Mouse (Mus musculus) stomach, embryonic 16.5 days (tissue): ENCODE data around the gene B3galt4. TPM values are rescaled to one million over a fixed set of nuclear protein-coding genes. Genes with fewer than 3 reads are reported as not detected.

Experiments used
- ATAC-seq: fragments of 200-750 bp; cut with Nextera tagmentation; 2 replicates; pipeline ENCODE4 v1.8.0; 2017; ENCODE audit warnings: moderate number of reproducible peaks, moderate TSS enrichment; ENCODE audit not compliant: insufficient read depth, low FRiP score
- H3K27ac ChIP-seq: fragments of 300-500 bp; sonication (generic); 2 replicates; pipeline ENCODE4 v1.5.1; 2014; ENCODE audit warnings: low read length
- H3K27me3 ChIP-seq: fragments of 300-500 bp; sonication (generic); 2 replicates; pipeline ENCODE4 v1.6.1; 2014; ENCODE audit warnings: low read length, control low read depth, mixed read lengths; ENCODE audit not compliant: control insufficient read depth, insufficient read depth
- H3K36me3 ChIP-seq: fragments of 300-500 bp; sonication (generic); 2 replicates; pipeline ENCODE4 v1.6.1; 2014; ENCODE audit warnings: low read length; ENCODE audit not compliant: control insufficient read depth, insufficient read depth
- H3K4me1 ChIP-seq: fragments of 300-500 bp; sonication (generic); 2 replicates; pipeline ENCODE4 v1.6.1; 2014; ENCODE audit warnings: low read length, control low read depth, mixed read lengths; ENCODE audit not compliant: control insufficient read depth, insufficient read depth
- H3K4me2 ChIP-seq: fragments of 300-500 bp; sonication (generic); 2 replicates; pipeline ENCODE4 v1.6.1; 2014; ENCODE audit warnings: low read depth, low read length, mixed read lengths
- H3K4me3 ChIP-seq: fragments of 300-500 bp; sonication (generic); replicated peaks from 2 replicates; pipeline ENCODE4 v1.5.1; 2014; ENCODE audit warnings: mild to moderate bottlenecking, low read length
- H3K9ac ChIP-seq: fragments of 300-500 bp; sonication (generic); 2 replicates; pipeline ENCODE4 v1.6.1; 2014; ENCODE audit warnings: low read length
- H3K9me3 ChIP-seq: fragments of 300-500 bp; sonication (generic); replicated peaks from 2 replicates; pipeline ENCODE4 v1.6.1; 2016; ENCODE audit warnings: low read length, control low read depth; ENCODE audit not compliant: control insufficient read depth
- WGBS: fragments of 180-500 bp; shearing (Covaris S2); extraction: QIAGEN DNeasy Blood & Tissue Kit; methylation state at CpG from one replicate; pipeline ENCODE4 v1.1.7; 2014; 5-methylcytosine and 5-hydroxymethylcytosine counted together
- polyA plus RNA-seq: library from polyadenylated mRNA; unstranded; fragments of >200 nt; fragmentation: Nextera tagmentation; extraction: Ambion mirVana; gene quantifications from 2 replicates; pipeline ENCODE4 v1.2.1, GENCODE M21; 2015

Gene B3galt4
- polyA plus RNA-seq, 1 experiment from 2014 or later, result 8.6 TPM

DNA sequence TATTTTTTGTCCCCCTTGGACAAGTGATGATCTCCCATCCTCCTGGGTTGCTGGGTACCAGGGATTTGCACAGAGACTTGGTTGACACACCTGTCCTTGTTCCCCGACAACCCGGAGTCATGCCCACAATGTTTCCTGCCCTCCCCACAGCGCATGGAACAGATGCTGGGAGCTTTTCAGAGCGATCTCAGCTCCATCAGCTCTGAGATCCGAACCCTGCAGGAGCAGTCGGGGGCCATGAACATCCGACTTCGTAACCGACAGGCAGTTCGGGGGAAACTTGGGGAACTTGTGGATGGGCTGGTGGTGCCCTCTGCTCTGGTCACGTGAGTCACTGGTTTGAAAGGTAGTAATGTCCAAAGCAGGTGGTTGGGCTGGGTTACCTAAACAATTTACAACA is 7.2 kb upstream of the B3galt4 start:
- no peak overlapping the region for H3K27ac ChIP-seq
- H3K4me3 ChIP-seq, result no peak overlapping the region
- no peaks in the 10 kb centered on the region for H3K9me3 ChIP-seq
- no peak overlapping the region; the same call in 1 of the 2 replicates for H3K9ac ChIP-seq
- WGBS, result 91% methylated on average over 11 of the region's 11 CpGs
- ATAC-seq, result no peak
- no peak overlapping the region for H3K4me2 ChIP-seq
- H3K4me1 ChIP-seq, result peaks cover 16% of the 10 kb centered on the region
- no peaks in the 10 kb centered on the region for H3K27me3 ChIP-seq
- 0 out of 2 replicates have a peak, but pooled peaks cover 15% of the 10 kb centered on the region for H3K36me3 ChIP-seq

DNA sequence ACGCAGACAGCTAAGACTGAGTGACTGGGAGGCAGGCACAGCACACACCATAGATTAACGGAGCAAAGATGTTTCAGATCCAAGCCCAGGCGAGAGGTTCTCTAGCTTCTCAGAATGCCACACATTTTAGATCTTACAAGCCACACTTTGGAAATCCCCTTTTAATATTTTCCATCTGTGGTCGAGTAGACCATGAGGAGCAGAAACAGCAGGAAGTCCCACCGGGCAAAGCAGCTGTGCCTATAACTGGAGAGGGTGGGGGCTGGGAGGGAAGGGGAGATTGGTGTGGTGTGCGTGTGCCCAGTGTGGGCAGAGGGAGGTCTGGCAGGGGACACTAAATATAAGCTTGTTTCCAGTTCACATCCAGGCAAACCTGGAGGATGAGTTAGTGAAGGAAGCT is 6.2 kb upstream of the B3galt4 start:
- no peak overlapping the region for H3K27ac ChIP-seq
- no peak overlapping the region for H3K4me3 ChIP-seq
- 88% methylated on average over 6 of the region's 6 CpGs for WGBS
- peaks cover 12% of the 10 kb centered on the region; the same call in 1 of the 2 replicates for H3K36me3 ChIP-seq
- H3K9me3 ChIP-seq, result no peaks in the 10 kb centered on the region
- H3K4me2 ChIP-seq, result no peak overlapping the region
- no peak for ATAC-seq
- H3K27me3 ChIP-seq, result no peaks in the 10 kb centered on the region
- H3K4me1 ChIP-seq, result peaks cover 26% of the 10 kb centered on the region
- no peak overlapping the region for H3K9ac ChIP-seq

DNA sequence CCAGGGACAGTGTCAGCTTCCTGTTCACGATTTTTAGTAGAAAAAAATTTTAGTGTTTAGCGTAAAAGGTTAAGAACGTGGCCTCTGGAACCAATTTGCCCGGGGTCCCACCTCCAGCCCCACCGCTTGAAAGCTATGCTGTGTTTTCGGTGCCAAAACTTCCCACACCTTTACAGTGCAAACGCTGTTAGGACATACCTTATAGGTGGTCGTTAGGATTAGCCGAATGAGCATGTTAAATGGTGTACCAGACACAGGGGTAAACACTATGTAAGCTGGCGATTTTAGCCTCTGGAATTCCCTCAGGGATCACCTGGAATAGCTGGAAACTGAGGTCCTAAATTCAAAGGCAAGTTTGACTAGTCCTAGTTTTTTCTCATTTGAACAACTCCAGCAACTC is 5.0 kb upstream of the B3galt4 start:
- WGBS, result 7% methylated on average over 10 of the region's 10 CpGs
- Histone ChIP-seq H3K4me3 (peak overlapping the region; percentile 97), H3K9ac (peak overlapping the region; percentile 81), H3K36me3 (peaks cover 12% of the 10 kb centered on the region; the same call in 1 of the 2 replicates), H3K4me2 (peak overlapping the region; percentile 75), H3K27me3 (no peaks in the 10 kb centered on the region), H3K27ac (no peak overlapping the region), H3K9me3 (no peaks in the 10 kb centered on the region), H3K4me1 (peaks cover 37% of the 10 kb centered on the region)
- no peak for ATAC-seq

DNA sequence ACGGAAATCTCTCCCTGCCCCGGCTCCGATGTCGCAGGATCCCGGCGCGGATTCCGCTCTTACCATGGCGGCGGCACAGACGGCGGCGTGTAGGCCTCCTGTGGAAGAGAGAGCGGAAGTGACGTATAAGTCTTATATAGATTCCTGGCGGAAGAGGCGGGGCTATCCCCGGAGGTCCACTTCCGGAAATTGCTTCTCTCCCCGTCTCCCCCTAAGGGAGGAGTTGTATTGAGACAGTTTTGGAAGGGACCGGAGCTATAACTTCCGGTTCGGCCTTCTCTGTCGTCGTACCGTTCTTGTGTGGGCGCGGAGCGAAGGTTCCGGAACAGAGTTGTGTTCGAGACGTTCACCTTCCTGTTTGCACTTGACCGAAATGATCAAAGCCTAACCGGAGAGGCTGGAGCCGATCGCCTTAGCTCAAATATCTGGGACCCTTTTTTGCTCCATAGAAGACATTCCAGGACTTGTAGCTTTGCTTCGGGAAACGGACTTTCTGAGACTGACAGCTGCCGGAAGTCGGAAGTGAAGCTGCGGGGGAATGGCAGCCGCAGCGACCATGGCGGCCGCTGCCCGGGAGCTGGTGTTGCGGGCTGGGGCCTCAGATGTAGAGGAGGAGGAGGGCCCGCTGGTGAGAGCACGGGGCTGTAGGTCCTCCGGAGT is 4.4 kb upstream of the B3galt4 start, which contains the start of the genes Vps52 and Rps18:
Gene Vps52 (plus strand): TSS at position 258 of the 660 bp plus-strand sequence.
Gene Rps18 (minus strand): TSS at position 447 of the 660 bp plus-strand sequence.
- Histone ChIP-seq H3K27ac (peak within 1 kb of the TSS; percentile 92), H3K4me3 (peak within 1 kb of the TSS; percentile 97), H3K9me3 (no peaks in the 10 kb centered on the region), H3K9ac (peak within 1 kb of the TSS; percentile 98), H3K4me2 (peak within 1 kb of the TSS; percentile 97), H3K36me3 (peaks cover 12% of the 10 kb centered on the region; the same call in 1 of the 2 replicates), H3K27me3 (no peaks in the 10 kb centered on the region), H3K4me1 (peaks cover 37% of the 10 kb centered on the region)
- peak; percentile 91 for ATAC-seq
- WGBS, result under 1% methylated on average over 50 of the region's 50 CpGs

DNA sequence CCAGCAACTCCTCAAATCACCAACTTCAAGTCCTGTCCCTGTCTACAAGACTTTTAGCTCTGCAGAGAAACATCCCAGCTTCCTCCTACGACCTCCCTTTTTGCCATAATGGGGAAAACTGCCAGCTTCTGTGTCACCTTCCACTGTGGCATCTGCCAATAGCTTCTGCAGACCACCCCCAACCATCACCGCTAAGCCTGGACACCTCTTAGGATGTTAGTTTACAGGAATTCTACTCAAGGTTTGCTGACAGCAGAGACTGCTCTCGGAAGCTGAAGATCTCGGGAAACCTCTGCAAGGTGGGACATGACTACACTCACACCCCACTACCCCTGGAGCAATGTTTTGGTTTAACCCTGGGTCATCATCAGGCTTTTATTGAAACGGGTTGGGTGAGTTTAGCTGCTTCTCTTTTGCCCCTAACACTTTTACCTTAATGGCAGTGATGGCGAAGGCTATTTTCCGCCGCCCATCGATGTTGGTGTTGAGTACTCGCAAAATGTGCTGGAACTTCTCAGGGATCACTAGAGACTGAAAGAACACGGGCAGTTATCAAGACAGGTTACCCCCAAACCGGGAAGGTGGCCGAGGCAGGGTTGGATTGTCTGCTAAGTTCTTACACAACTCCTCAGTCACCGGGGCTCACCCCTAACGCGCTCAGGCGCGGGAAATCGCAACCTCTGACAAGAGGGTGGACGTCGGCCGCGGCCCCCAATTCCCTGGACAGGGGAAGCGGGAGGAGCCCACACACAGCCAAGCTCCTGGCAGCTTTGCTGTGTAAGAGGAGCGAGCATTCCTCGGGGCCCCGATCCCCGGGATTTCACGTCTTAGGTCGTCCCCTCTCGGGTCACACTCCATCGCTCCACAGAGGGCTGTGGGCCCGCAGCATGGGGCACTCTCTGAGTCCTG is 3.6 kb upstream of the B3galt4 start:
- H3K4me2 ChIP-seq, result peak overlapping the region; percentile 97
- H3K36me3 ChIP-seq, result peaks cover 12% of the 10 kb centered on the region; the same call in 1 of the 2 replicates
- no peaks in the 10 kb centered on the region for H3K27me3 ChIP-seq
- H3K4me3 ChIP-seq, result peak overlapping the region; percentile 97
- H3K4me1 ChIP-seq, result peaks cover 45% of the 10 kb centered on the region
- H3K9ac ChIP-seq, result peak overlapping the region; percentile 98
- peak; percentile 6; the same call in 1 of the 2 replicates for ATAC-seq
- under 1% methylated on average over 33 of the region's 33 CpGs for WGBS
- peak overlapping the region; percentile 92 for H3K27ac ChIP-seq
- no peaks in the 10 kb centered on the region for H3K9me3 ChIP-seq

DNA sequence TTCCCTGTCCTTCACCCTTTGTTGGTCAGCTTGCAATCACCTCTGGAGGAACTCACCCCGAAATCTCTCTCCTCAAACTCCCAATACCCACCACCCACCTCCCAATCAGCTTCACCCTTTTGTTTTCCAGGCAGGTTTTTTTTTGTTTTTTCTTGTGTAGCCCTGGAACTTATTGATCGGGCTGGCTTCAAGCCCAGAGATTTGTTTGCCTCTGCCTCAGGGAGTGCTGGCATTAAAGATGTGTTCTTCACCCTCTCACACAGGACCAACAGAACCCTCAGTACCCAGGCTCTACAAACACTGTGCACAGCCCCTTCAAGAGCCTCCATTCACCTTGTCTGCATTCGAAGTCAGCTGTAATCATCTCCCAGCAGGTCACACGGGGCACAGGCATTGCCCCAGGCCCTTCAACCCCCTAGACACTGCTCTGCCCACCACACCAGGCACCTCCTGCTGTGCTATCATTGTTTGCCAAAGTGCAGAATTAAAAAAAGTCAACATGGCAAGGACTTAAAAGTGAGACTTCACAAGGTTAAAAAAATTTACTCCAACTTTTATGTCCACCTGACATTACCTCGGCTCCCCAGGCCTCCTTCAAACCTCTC is 2.8 kb upstream of the B3galt4 start:
- peak overlapping the region; percentile 98 for H3K9ac ChIP-seq
- peak overlapping the region; percentile 92 for H3K27ac ChIP-seq
- peak overlapping the region; percentile 97 for H3K4me2 ChIP-seq
- no peaks in the 10 kb centered on the region for H3K9me3 ChIP-seq
- no peak for ATAC-seq
- H3K4me1 ChIP-seq, result peaks cover 46% of the 10 kb centered on the region
- WGBS, result 31% methylated on average over 5 of the region's 5 CpGs
- peaks cover 4% of the 10 kb centered on the region; the same call in 1 of the 2 replicates for H3K36me3 ChIP-seq
- H3K4me3 ChIP-seq, result peak overlapping the region; percentile 97
- H3K27me3 ChIP-seq, result no peaks in the 10 kb centered on the region

DNA sequence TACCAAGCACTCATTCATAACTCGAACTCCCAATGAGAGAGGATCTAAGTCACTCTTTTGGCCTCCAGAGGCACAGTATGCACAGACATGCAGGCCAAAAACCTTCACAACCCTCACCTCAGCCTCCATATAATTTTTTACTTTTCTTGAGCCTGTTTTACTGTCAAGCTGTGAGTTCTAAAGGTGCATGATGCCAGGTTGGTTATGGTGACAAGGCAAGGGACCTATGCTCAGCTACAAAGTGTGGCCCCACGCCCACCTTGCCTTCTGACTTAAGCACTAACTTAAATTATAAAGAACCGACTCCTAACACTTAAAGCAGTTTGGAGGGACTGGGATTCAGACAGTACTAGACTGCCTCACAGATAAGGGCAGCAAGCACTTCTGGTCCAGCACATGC is 2.0 kb upstream of the B3galt4 start:
- 0 out of 2 replicates have a peak overlapping the region, but pooled peaks have one; percentile 12 for H3K27ac ChIP-seq
- H3K4me2 ChIP-seq, result peak overlapping the region; percentile 97
- H3K9me3 ChIP-seq, result no peaks in the 10 kb centered on the region
- H3K9ac ChIP-seq, result peak overlapping the region; percentile 0; the same call in 1 of the 2 replicates
- no peaks in the 10 kb centered on the region for H3K27me3 ChIP-seq
- peaks cover 46% of the 10 kb centered on the region for H3K4me1 ChIP-seq
- H3K4me3 ChIP-seq, result no peak overlapping the region
- no peak for ATAC-seq
- 65% methylated on average over 3 of the region's 3 CpGs for WGBS
- no peaks in the 10 kb centered on the region; the same call in 1 of the 2 replicates for H3K36me3 ChIP-seq

DNA sequence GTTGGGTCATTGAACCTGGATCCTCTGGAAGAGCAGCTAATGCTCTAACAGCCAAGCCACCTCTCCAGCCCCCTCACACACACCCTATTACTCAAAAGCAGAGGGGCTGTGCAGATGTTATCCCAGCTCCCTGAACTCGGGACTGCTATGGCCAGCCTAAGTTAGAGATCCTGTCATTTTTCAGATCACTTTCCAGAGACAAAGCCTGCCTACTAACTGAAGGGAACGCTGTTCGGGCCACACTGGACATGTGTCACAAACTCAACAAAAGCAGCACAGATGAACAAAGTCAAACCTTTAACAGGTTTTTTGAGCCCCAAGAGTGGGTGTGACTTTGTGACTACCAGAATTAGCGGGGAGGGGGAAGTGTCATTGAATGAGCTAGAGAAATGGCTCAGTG is 1.6 kb upstream of the B3galt4 start:
- 80% methylated on average over 4 of the region's 4 CpGs for WGBS
- no peak for ATAC-seq
- no peaks in the 10 kb centered on the region for H3K9me3 ChIP-seq
- peak overlapping the region; percentile 0; the same call in 1 of the 2 replicates for H3K9ac ChIP-seq
- H3K27ac ChIP-seq, result 0 out of 2 replicates have a peak overlapping the region, but pooled peaks have one; percentile 12
- no peaks in the 10 kb centered on the region for H3K27me3 ChIP-seq
- H3K4me1 ChIP-seq, result peaks cover 46% of the 10 kb centered on the region
- H3K4me3 ChIP-seq, result no peak overlapping the region
- no peaks in the 10 kb centered on the region; the same call in 1 of the 2 replicates for H3K36me3 ChIP-seq
- peak overlapping the region; percentile 97; the same call in 1 of the 2 replicates for H3K4me2 ChIP-seq
